Mouse (Mus musculus): Measurements from ENCODE around the gene Kcnk10. TPM values are rescaled to one million over a fixed set of nuclear protein-coding genes. Genes with fewer than 3 reads are reported as not detected.

Gene Kcnk10
- total RNA-seq, 1 experiment = 0.09 TPM

DNA sequence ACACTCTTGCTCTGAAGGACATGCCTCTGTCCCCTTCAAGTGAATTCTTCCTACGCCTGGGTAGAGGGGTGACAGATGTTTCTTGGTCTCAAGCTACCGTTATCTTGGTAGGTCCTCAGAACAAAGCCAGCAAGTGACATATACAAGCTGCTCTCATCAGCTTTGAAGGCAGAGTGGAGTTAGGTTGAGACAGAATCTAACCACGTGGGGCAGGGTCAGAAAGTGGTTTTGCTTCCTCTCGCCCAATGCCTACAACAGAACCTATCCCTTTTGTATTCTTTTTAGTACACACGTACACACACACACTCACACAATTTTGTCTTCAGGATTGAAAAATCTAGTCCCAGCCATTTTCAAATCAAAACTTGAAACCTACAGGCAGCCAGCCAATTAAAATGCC, 186.8 kb downstream of the Kcnk10 start:
- no peaks in the 10 kb centered on the region for H3K9me3 ChIP-seq (ENCODE audit: control insufficient read depth, insufficient read depth, low read depth, low read length)
- no peak overlapping the region for H3K4me3 ChIP-seq (ENCODE audit: insufficient read depth in 1 of 2, low read depth in 1 of 2, low read length in 2 of 2, poor library complexity in 1 of 2, severe bottlenecking in 1 of 2)
- no peaks in the 10 kb centered on the region for H3K36me3 ChIP-seq (ENCODE audit: control insufficient read depth, insufficient read depth, low read length, poor library complexity, severe bottlenecking)
- no peak overlapping the region for H3K27ac ChIP-seq (ENCODE audit: insufficient read depth, low read depth, low read length, poor library complexity, severe bottlenecking)
- TF ChIP-seq CHD2 (IDR thresholded peaks at IDR 0.05; ENCODE audit: low read depth, low read length) (no peak), ZC3H11A (IDR thresholded peaks at IDR 0.05; ENCODE audit: borderline replicate concordance, low read depth, low read length) (no peak), HCFC1 (IDR thresholded peaks at IDR 0.05; ENCODE audit: borderline replicate concordance, insufficient read depth, low read length) (no peak), ZNF384 (IDR thresholded peaks at IDR 0.05; ENCODE audit: low read depth, low read length) (no peak), MAFK (IDR thresholded peaks at IDR 0.05; ENCODE audit: insufficient read depth, low read depth, low read length) (no peak)
- H3K9ac ChIP-seq (ENCODE audit: insufficient read depth, low read depth, low read length, poor library complexity, severe bottlenecking) = no peak overlapping the region
- no peak for DNase-seq (ENCODE audit: low read depth, low spot score)
- in situ Hi-C loops (cut with MboI; ENCODE audit: low sequenced_read_pairs in 2 of 2, unreplicated experiment in 2 of 2) = no loop called here
- no peaks in the 10 kb centered on the region for H3K4me1 ChIP-seq (ENCODE audit: control insufficient read depth in 2 of 2, insufficient read depth in 2 of 2, low read length in 2 of 2, poor library complexity in 1 of 2)

- Histone ChIP-seq H3K4me1 (ENCODE audit: control insufficient read depth in 2 of 2, insufficient read depth in 2 of 2, low read length in 2 of 2, poor library complexity in 1 of 2) (no peaks in the 10 kb centered on the region), H3K27ac (ENCODE audit: insufficient read depth, low read depth, low read length, poor library complexity, severe bottlenecking) (no peak overlapping the region), H3K9ac (ENCODE audit: insufficient read depth, low read depth, low read length, poor library complexity, severe bottlenecking) (no peak overlapping the region), H3K36me3 (ENCODE audit: control insufficient read depth, insufficient read depth, low read length, poor library complexity, severe bottlenecking) (no peaks in the 10 kb centered on the region), H3K4me3 (ENCODE audit: insufficient read depth in 1 of 2, low read depth in 1 of 2, low read length in 2 of 2, poor library complexity in 1 of 2, severe bottlenecking in 1 of 2) (no peak overlapping the region), H3K9me3 (ENCODE audit: control insufficient read depth, insufficient read depth, low read depth, low read length) (no peaks in the 10 kb centered on the region)
- peak; percentile 86 for TF ChIP-seq MAFK (IDR thresholded peaks at IDR 0.05; ENCODE audit: insufficient read depth, low read depth, low read length)
- no peak for TF ChIP-seq ZC3H11A (IDR thresholded peaks at IDR 0.05; ENCODE audit: borderline replicate concordance, low read depth, low read length)
- TF ChIP-seq HCFC1 (IDR thresholded peaks at IDR 0.05; ENCODE audit: borderline replicate concordance, insufficient read depth, low read length) = no peak
- no peak for TF ChIP-seq CHD2 (IDR thresholded peaks at IDR 0.05; ENCODE audit: low read depth, low read length)
- no peak for TF ChIP-seq ZNF384 (IDR thresholded peaks at IDR 0.05; ENCODE audit: low read depth, low read length)
- in situ Hi-C loops (cut with MboI; ENCODE audit: low sequenced_read_pairs in 2 of 2, unreplicated experiment in 2 of 2) = no loop called here
- no peak for DNase-seq (ENCODE audit: low read depth, low spot score)
Observed at GRCm38 (mm10) chr12:98389618-98390017, 188.5 kb downstream of the Kcnk10 start.

Other genes starting within 250 kb of the Kcnk10 start
- gene Spata7, start 49.8 kb upstream of the Kcnk10 start, total RNA-seq (2012; rRNA removed) = 11.2 and 12.9 TPM in 2 replicates
- gene Ptpn21, start 159.1 kb upstream of the Kcnk10 start, total RNA-seq (2012; rRNA removed) = 9.1 and 10.4 TPM in 2 replicates
- 55.6 and 65.6 TPM in 2 replicates for gene Zc3h14, start 168.7 kb upstream of the Kcnk10 start, total RNA-seq (2012; rRNA removed)